Mouse (Mus musculus): ENCODE results near the gene Tpd52l2. TPM values are rescaled to one million over a fixed set of nuclear protein-coding genes. Genes with fewer than 3 reads are reported as not detected.

Gene Tpd52l2
- polyA plus RNA-seq, 1 experiment from 2014 or later = 135 TPM

- peaks cover 22% of the 10 kb centered on the region for H3K36me3 ChIP-seq
- H3K27me3 ChIP-seq = no peaks in the 10 kb centered on the region
- WGBS = under 1% methylated on average over 72 of the region's 74 CpGs
- H3K4me2 ChIP-seq (replicated peaks) = peak within 1 kb of the TSS; percentile 70
- peak within 1 kb of the TSS; percentile 96 for H3K4me3 ChIP-seq
- peak within 1 kb of the TSS; percentile 94 for H3K9ac ChIP-seq (replicated peaks)
- ATAC-seq (ENCODE audit: low FRiP score, low read depth) = peak; percentile 98
- H3K4me1 ChIP-seq = peaks cover 25% of the 10 kb centered on the region
- H3K9me3 ChIP-seq = no peaks in the 10 kb centered on the region
- peak within 1 kb of the TSS; percentile 98 for H3K27ac ChIP-seq (replicated peaks)
Observed at GRCm38 (mm10) chr2:181520118-181520935, 23.4 kb downstream of the Tpd52l2 start, which contains the start of gene Dnajc5. TSS of gene Dnajc5 (plus strand) at chr2:181520485.

GRCm38 (mm10) chr2:181520936-181521227 lies 23.9 kb downstream of the Tpd52l2 start:
- no peak for ATAC-seq (ENCODE audit: low FRiP score, low read depth)
- Histone ChIP-seq H3K9ac (replicated peaks) (peak overlapping the region; percentile 94), H3K4me3 (peak overlapping the region; percentile 96), H3K4me2 (replicated peaks) (peak overlapping the region; percentile 70), H3K9me3 (no peaks in the 10 kb centered on the region), H3K27me3 (no peaks in the 10 kb centered on the region), H3K27ac (replicated peaks) (peak overlapping the region; percentile 98), H3K4me1 (peaks cover 25% of the 10 kb centered on the region), H3K36me3 (peaks cover 18% of the 10 kb centered on the region)
- WGBS = under 1% methylated on average over 17 of the region's 17 CpGs

- peak overlapping the region; percentile 96 for H3K4me3 ChIP-seq
- H3K27ac ChIP-seq (replicated peaks) = no peak overlapping the region
- H3K36me3 ChIP-seq = peaks cover 12% of the 10 kb centered on the region
- no peaks in the 10 kb centered on the region for H3K9me3 ChIP-seq
- WGBS = 68% methylated on average over 10 of the region's 10 CpGs
- peak overlapping the region; percentile 70 for H3K4me2 ChIP-seq (replicated peaks)
- peaks cover 25% of the 10 kb centered on the region for H3K4me1 ChIP-seq
- H3K27me3 ChIP-seq = no peaks in the 10 kb centered on the region
- no peak for ATAC-seq (ENCODE audit: low FRiP score, low read depth)
- H3K9ac ChIP-seq (replicated peaks) = peak overlapping the region; percentile 94
Observed at GRCm38 (mm10) chr2:181521491-181521890, 24.5 kb downstream of the Tpd52l2 start.

GRCm38 (mm10) chr2:181522811-181523210 lies 25.9 kb downstream of the Tpd52l2 start:
- no peaks in the 10 kb centered on the region for H3K27me3 ChIP-seq
- no peak overlapping the region for H3K9ac ChIP-seq (replicated peaks)
- H3K36me3 ChIP-seq = peaks cover 5% of the 10 kb centered on the region
- H3K27ac ChIP-seq (replicated peaks) = no peak overlapping the region
- peaks cover 25% of the 10 kb centered on the region for H3K4me1 ChIP-seq
- 0 out of 2 replicates have a peak overlapping the region, but pooled peaks have one; percentile 70 for H3K4me2 ChIP-seq (replicated peaks)
- ATAC-seq (ENCODE audit: low FRiP score, low read depth) = no peak
- no peak overlapping the region for H3K4me3 ChIP-seq
- H3K9me3 ChIP-seq = no peaks in the 10 kb centered on the region
- 75% methylated on average over 5 of the region's 5 CpGs for WGBS

- ATAC-seq (ENCODE audit: low FRiP score, low read depth) = no peak
- H3K9ac ChIP-seq (replicated peaks) = no peak overlapping the region
- peaks cover 17% of the 10 kb centered on the region for H3K4me1 ChIP-seq
- no peak overlapping the region for H3K4me3 ChIP-seq
- WGBS = 92% methylated on average over 5 of the region's 5 CpGs
- peaks cover 6% of the 10 kb centered on the region; the same call in 1 of the 2 replicates for H3K9me3 ChIP-seq
- no peak overlapping the region for H3K4me2 ChIP-seq (replicated peaks)
- peaks cover 28% of the 10 kb centered on the region for H3K36me3 ChIP-seq
- no peaks in the 10 kb centered on the region for H3K27me3 ChIP-seq
- H3K27ac ChIP-seq (replicated peaks) = no peak overlapping the region
Observed at GRCm38 (mm10) chr2:181525526-181525925, 28.6 kb downstream of the Tpd52l2 start.

GRCm38 (mm10) chr2:181529076-181529475 lies 32.1 kb downstream of the Tpd52l2 start:
- Histone ChIP-seq H3K4me2 (replicated peaks) (no peak overlapping the region), H3K27ac (replicated peaks) (no peak overlapping the region), H3K27me3 (no peaks in the 10 kb centered on the region), H3K36me3 (peaks cover 42% of the 10 kb centered on the region), H3K4me3 (no peak overlapping the region), H3K4me1 (peaks cover 4% of the 10 kb centered on the region; the same call in 1 of the 2 replicates), H3K9ac (replicated peaks) (no peak overlapping the region), H3K9me3 (peaks cover 9% of the 10 kb centered on the region; the same call in 1 of the 2 replicates)
- no peak for ATAC-seq (ENCODE audit: low FRiP score, low read depth)
- 88% methylated on average over 1 of the region's 1 CpGs for WGBS

- Histone ChIP-seq H3K27ac (replicated peaks) (no peak overlapping the region), H3K4me2 (replicated peaks) (no peak overlapping the region), H3K27me3 (no peaks in the 10 kb centered on the region), H3K4me3 (no peak overlapping the region), H3K4me1 (peaks cover 6% of the 10 kb centered on the region; the same call in 1 of the 2 replicates), H3K9me3 (peaks cover 9% of the 10 kb centered on the region; the same call in 1 of the 2 replicates), H3K9ac (replicated peaks) (no peak overlapping the region), H3K36me3 (peaks cover 39% of the 10 kb centered on the region)
- ATAC-seq (ENCODE audit: low FRiP score, low read depth) = no peak
- 98% methylated on average over 3 of the region's 3 CpGs for WGBS
Observed at GRCm38 (mm10) chr2:181532589-181532988, 35.6 kb downstream of the Tpd52l2 start.

GRCm38 (mm10) chr2:181536410-181536809 lies 39.5 kb downstream of the Tpd52l2 start:
- H3K36me3 ChIP-seq = peaks cover 8% of the 10 kb centered on the region; the same call in 1 of the 2 replicates
- no peak overlapping the region for H3K4me2 ChIP-seq (replicated peaks)
- peaks cover 8% of the 10 kb centered on the region; the same call in 1 of the 2 replicates for H3K4me1 ChIP-seq
- 97% methylated on average over 2 of the region's 2 CpGs for WGBS
- no peaks in the 10 kb centered on the region for H3K9me3 ChIP-seq
- H3K9ac ChIP-seq (replicated peaks) = no peak overlapping the region
- H3K27me3 ChIP-seq = no peaks in the 10 kb centered on the region
- no peak overlapping the region for H3K4me3 ChIP-seq
- ATAC-seq (ENCODE audit: low FRiP score, low read depth) = no peak
- H3K27ac ChIP-seq (replicated peaks) = no peak overlapping the region

- Histone ChIP-seq H3K36me3 (no peaks in the 10 kb centered on the region), H3K4me2 (replicated peaks) (no peak overlapping the region), H3K9ac (replicated peaks) (no peak overlapping the region), H3K27me3 (no peaks in the 10 kb centered on the region), H3K4me3 (no peak overlapping the region), H3K27ac (replicated peaks) (peak overlapping the region; percentile 65), H3K4me1 (peaks cover 8% of the 10 kb centered on the region; the same call in 1 of the 2 replicates), H3K9me3 (no peaks in the 10 kb centered on the region)
- ATAC-seq (ENCODE audit: low FRiP score, low read depth) = peak; percentile 38; the same call in 1 of the 2 replicates
- WGBS = 88% methylated on average over 2 of the region's 2 CpGs
Observed at GRCm38 (mm10) chr2:181537444-181538047, 40.6 kb downstream of the Tpd52l2 start.

GRCm38 (mm10) chr2:181541761-181542380 lies 44.9 kb downstream of the Tpd52l2 start:
- no peak overlapping the region for H3K27ac ChIP-seq (replicated peaks)
- no peak overlapping the region for H3K4me3 ChIP-seq
- H3K4me1 ChIP-seq = peaks cover 5% of the 10 kb centered on the region; the same call in 1 of the 2 replicates
- WGBS = 94% methylated on average over 6 of the region's 6 CpGs
- ATAC-seq (ENCODE audit: low FRiP score, low read depth) = no peak
- no peak overlapping the region for H3K9ac ChIP-seq (replicated peaks)
- no peaks in the 10 kb centered on the region for H3K9me3 ChIP-seq
- no peak overlapping the region for H3K4me2 ChIP-seq (replicated peaks)
- H3K36me3 ChIP-seq = peaks cover 9% of the 10 kb centered on the region
- H3K27me3 ChIP-seq = no peaks in the 10 kb centered on the region

GRCm38 (mm10) chr2:181546142-181546541 lies 49.2 kb downstream of the Tpd52l2 start:
- no peak for ATAC-seq (ENCODE audit: low FRiP score, low read depth)
- peaks cover 51% of the 10 kb centered on the region for H3K36me3 ChIP-seq
- H3K4me2 ChIP-seq (replicated peaks) = no peak overlapping the region
- H3K27me3 ChIP-seq = no peaks in the 10 kb centered on the region
- H3K9me3 ChIP-seq = no peaks in the 10 kb centered on the region
- no peak overlapping the region for H3K9ac ChIP-seq (replicated peaks)
- H3K4me3 ChIP-seq = no peak overlapping the region
- WGBS = 94% methylated on average over 7 of the region's 7 CpGs
- no peaks in the 10 kb centered on the region for H3K4me1 ChIP-seq
- no peak overlapping the region for H3K27ac ChIP-seq (replicated peaks)

GRCm38 (mm10) chr2:181548227-181548626 lies 51.3 kb downstream of the Tpd52l2 start:
- H3K4me2 ChIP-seq (replicated peaks) = no peak overlapping the region
- H3K9me3 ChIP-seq = no peaks in the 10 kb centered on the region
- no peaks in the 10 kb centered on the region for H3K4me1 ChIP-seq
- ATAC-seq (ENCODE audit: low FRiP score, low read depth) = no peak
- no peak overlapping the region for H3K9ac ChIP-seq (replicated peaks)
- H3K27me3 ChIP-seq = no peaks in the 10 kb centered on the region
- H3K27ac ChIP-seq (replicated peaks) = no peak overlapping the region
- H3K36me3 ChIP-seq = peaks cover 70% of the 10 kb centered on the region
- WGBS = 74% methylated on average over 1 of the region's 1 CpGs
- H3K4me3 ChIP-seq = no peak overlapping the region
